Mouse (Mus musculus): ENCODE results near the gene Gm26938. TPM values are rescaled to one million over a fixed set of nuclear protein-coding genes. Genes with fewer than 3 reads are reported as not detected.
A peak's percentile ranks its signal among the peaks of the same experiment; 100 is the strongest.

The Gm26938 gene
- total and polyA plus RNA-seq, 2 experiments from 2014 or later = 1.3 TPM; not detected in 1

DNA sequence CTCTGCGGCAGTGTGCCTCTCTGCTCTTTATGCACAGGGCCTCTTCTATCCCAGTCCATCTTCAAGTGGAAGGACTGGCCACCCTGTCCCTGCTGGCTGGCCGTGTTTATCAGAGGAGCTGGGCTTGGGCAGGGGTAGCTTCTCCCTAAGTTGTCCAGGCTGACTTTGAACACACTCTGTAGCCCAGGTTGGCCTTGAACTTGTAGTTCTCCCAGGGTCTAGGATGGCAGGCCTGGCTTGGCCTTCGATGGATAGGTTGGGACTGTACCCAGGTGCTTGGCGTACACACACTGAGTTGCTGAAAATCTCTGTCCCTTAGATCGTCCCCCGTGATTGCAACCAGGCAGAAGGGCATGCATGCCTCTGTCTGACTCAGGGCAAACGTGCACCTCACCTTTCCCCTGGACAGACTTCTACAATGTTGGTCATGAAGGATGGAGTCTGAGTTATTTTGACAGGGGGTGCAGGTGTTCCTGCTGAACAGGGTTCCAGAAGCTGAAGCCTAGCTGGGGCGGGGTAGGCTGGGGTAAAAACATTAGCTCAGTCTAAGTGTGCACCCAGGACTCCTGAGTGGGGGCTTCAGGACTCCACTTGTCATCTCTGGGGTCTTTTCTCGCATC is 30.1 kb downstream of the Gm26938 start:
- DNase-seq (ENCODE audit: low spot score) (no peak), ATAC-seq (ENCODE audit: low FRiP score) (no peak)
- Histone ChIP-seq H3K4me2 (ENCODE audit: low read depth, low read length, poor library complexity, severe bottlenecking) (no peak overlapping the region), H3K27me3 (ENCODE audit: insufficient read depth, low read length) (no peaks in the 10 kb centered on the region), H3K36me3 (ENCODE audit: insufficient read depth, low read length) (peaks cover 12% of the 10 kb centered on the region), H3K4me1 (ENCODE audit: insufficient read depth, low read length) (peaks cover 15% of the 10 kb centered on the region; the same call in 1 of the 2 replicates), H3K27ac (ENCODE audit: low read depth, low read length) (no peak overlapping the region), H3K4me3 (ENCODE audit: low read depth, low read length) (no peak overlapping the region), H3K9ac (replicated peaks; ENCODE audit: low read length, poor library complexity, severe bottlenecking) (no peak overlapping the region), H3K9me3 (ENCODE audit: low read length) (no peaks in the 10 kb centered on the region)
- no peak for TF ChIP-seq CTCF (IDR thresholded peaks at IDR 0.05)
- 82% methylated on average over 9 of the region's 9 CpGs for WGBS

GRCm38 (mm10) chr5:139794938-139795337 is 31.3 kb downstream of the Gm26938 start:
- no peak for TF ChIP-seq CTCF (IDR thresholded peaks at IDR 0.05)
- H3K4me1 ChIP-seq (ENCODE audit: insufficient read depth, low read length) = peaks cover 15% of the 10 kb centered on the region; the same call in 1 of the 2 replicates

GRCm38 (mm10) chr5:139794137-139794536 is 32.1 kb downstream of the Gm26938 start:
- WGBS = 93% methylated on average over 5 of the region's 5 CpGs
- Histone ChIP-seq H3K9me3 (ENCODE audit: low read length) (no peaks in the 10 kb centered on the region), H3K36me3 (ENCODE audit: insufficient read depth, low read length) (no peaks in the 10 kb centered on the region), H3K4me1 (ENCODE audit: insufficient read depth, low read length) (peaks cover 15% of the 10 kb centered on the region; the same call in 1 of the 2 replicates), H3K27ac (ENCODE audit: low read depth, low read length) (no peak overlapping the region), H3K27me3 (ENCODE audit: insufficient read depth, low read length) (no peaks in the 10 kb centered on the region), H3K9ac (replicated peaks; ENCODE audit: low read length, poor library complexity, severe bottlenecking) (no peak overlapping the region), H3K4me2 (ENCODE audit: low read depth, low read length, poor library complexity, severe bottlenecking) (no peak overlapping the region), H3K4me3 (ENCODE audit: low read depth, low read length) (no peak overlapping the region)
- no peak for TF ChIP-seq CTCF (IDR thresholded peaks at IDR 0.05)
- ATAC-seq (ENCODE audit: low FRiP score) = no peak
- no peak for DNase-seq (ENCODE audit: low spot score)

More at GRCm38 (mm10) chr5:139794938-139795337, 31.3 kb downstream of the Gm26938 start:
- DNase-seq (ENCODE audit: low spot score) (no peak), ATAC-seq (ENCODE audit: low FRiP score) (no peak)
- H3K4me3 ChIP-seq (ENCODE audit: low read depth, low read length) = no peak overlapping the region
- H3K27me3 ChIP-seq (ENCODE audit: insufficient read depth, low read length) = no peaks in the 10 kb centered on the region
- H3K36me3 ChIP-seq (ENCODE audit: insufficient read depth, low read length) = peaks cover under 1% of the 10 kb centered on the region; the same call in 1 of the 2 replicates
- H3K9ac ChIP-seq (replicated peaks; ENCODE audit: low read length, poor library complexity, severe bottlenecking) = no peak overlapping the region
- no peak overlapping the region for H3K4me2 ChIP-seq (ENCODE audit: low read depth, low read length, poor library complexity, severe bottlenecking)
- H3K27ac ChIP-seq (ENCODE audit: low read depth, low read length) = no peak overlapping the region
- WGBS = 72% methylated on average over 10 of the region's 10 CpGs
- no peaks in the 10 kb centered on the region for H3K9me3 ChIP-seq (ENCODE audit: low read length)

GRCm38 (mm10) chr5:139793338-139794089 is 32.7 kb downstream of the Gm26938 start:
- H3K4me1 ChIP-seq (ENCODE audit: insufficient read depth, low read length) = peaks cover 14% of the 10 kb centered on the region; the same call in 1 of the 2 replicates
- no peak for ATAC-seq (ENCODE audit: low FRiP score)
- no peaks in the 10 kb centered on the region for H3K36me3 ChIP-seq (ENCODE audit: insufficient read depth, low read length)
- WGBS = 71% methylated on average over 11 of the region's 11 CpGs
- TF ChIP-seq CTCF (IDR thresholded peaks at IDR 0.05) = no peak
- H3K9ac ChIP-seq (replicated peaks; ENCODE audit: low read length, poor library complexity, severe bottlenecking) = no peak overlapping the region
- H3K4me2 ChIP-seq (ENCODE audit: low read depth, low read length, poor library complexity, severe bottlenecking) = 0 out of 2 replicates have a peak overlapping the region, but pooled peaks have one; percentile 4
- no peak overlapping the region for H3K27ac ChIP-seq (ENCODE audit: low read depth, low read length)
- H3K9me3 ChIP-seq (ENCODE audit: low read length) = no peaks in the 10 kb centered on the region
- H3K4me3 ChIP-seq (ENCODE audit: low read depth, low read length) = no peak overlapping the region
- DNase-seq (ENCODE audit: low spot score) = no peak
- H3K27me3 ChIP-seq (ENCODE audit: insufficient read depth, low read length) = no peaks in the 10 kb centered on the region

GRCm38 (mm10) chr5:139792966-139793337 is 33.3 kb downstream of the Gm26938 start:
- no peak overlapping the region for H3K27ac ChIP-seq (ENCODE audit: low read depth, low read length)
- WGBS = 57% methylated on average over 3 of the region's 3 CpGs
- H3K4me3 ChIP-seq (ENCODE audit: low read depth, low read length) = no peak overlapping the region
- H3K4me1 ChIP-seq (ENCODE audit: insufficient read depth, low read length) = peaks cover 8% of the 10 kb centered on the region; the same call in 1 of the 2 replicates
- TF ChIP-seq CTCF (IDR thresholded peaks at IDR 0.05) = no peak
- no peak overlapping the region for H3K9ac ChIP-seq (replicated peaks; ENCODE audit: low read length, poor library complexity, severe bottlenecking)
- H3K36me3 ChIP-seq (ENCODE audit: insufficient read depth, low read length) = no peaks in the 10 kb centered on the region
- ATAC-seq (ENCODE audit: low FRiP score) (no peak), DNase-seq (ENCODE audit: low spot score) (no peak)
- no peaks in the 10 kb centered on the region for H3K27me3 ChIP-seq (ENCODE audit: insufficient read depth, low read length)
- H3K4me2 ChIP-seq (ENCODE audit: low read depth, low read length, poor library complexity, severe bottlenecking) = peak overlapping the region; percentile 99; the same call in 1 of the 2 replicates
- H3K9me3 ChIP-seq (ENCODE audit: low read length) = no peaks in the 10 kb centered on the region

Measured in midbrain, postnatal 0 days (tissue).